Mouse (Mus musculus) myocyte (in vitro differentiated cells): Measurements from ENCODE around the gene Abca1.

Experiments
- CEBPB ChIP-seq: IDR thresholded peaks from 2 replicates; pipeline ENCODE4 v1.6.1; 2011; ENCODE audit warnings: mild to moderate bottlenecking, moderate library complexity; ENCODE audit not compliant: poor library complexity, insufficient read depth, severe bottlenecking
- E2F4 ChIP-seq: IDR thresholded peaks from one replicate; pipeline ENCODE4 v1.6.1; 2011; ENCODE audit warnings: mild to moderate bottlenecking, control low read depth, moderate library complexity; ENCODE audit not compliant: insufficient read depth
- MAX ChIP-seq: IDR thresholded peaks from one replicate; pipeline ENCODE4 v1.6.1; 2011; ENCODE audit warnings: low read depth, mild to moderate bottlenecking, control low read depth
- MYOD1 ChIP-seq, 3 experiments: IDR thresholded peaks; one replicate each; pipeline ENCODE4 v1.6.1; 2011; ENCODE audit warnings: control low read depth in 2 of 3, low read depth in 2 of 3, mild to moderate bottlenecking in 2 of 3, moderate library complexity in 1 of 3; ENCODE audit not compliant: insufficient read length in 2 of 3, control insufficient read depth in 1 of 3
- MYOG ChIP-seq, 3 experiments: IDR thresholded peaks; one replicate each; pipeline ENCODE4 v1.6.1; 2011; ENCODE audit warnings: control low read depth in 2 of 3, low read depth in 2 of 3, mild to moderate bottlenecking in 2 of 3; ENCODE audit not compliant: insufficient read length in 2 of 3, control insufficient read depth in 1 of 3, insufficient read depth in 1 of 3
- POLR2A ChIP-seq: IDR thresholded peaks from one replicate; pipeline ENCODE4 v1.6.1; 2011; ENCODE audit warnings: low read depth, mild to moderate bottlenecking, control low read depth, moderate library complexity; ENCODE audit not compliant: insufficient read length
- POLR2AphosphoS2 ChIP-seq: IDR thresholded peaks from one replicate; pipeline ENCODE4 v1.6.1; 2011; ENCODE audit warnings: low read depth, control low read depth; ENCODE audit not compliant: insufficient read length
- REST ChIP-seq: IDR thresholded peaks from one replicate; pipeline ENCODE4 v1.6.1; 2011; ENCODE audit warnings: mild to moderate bottlenecking, control low read depth, moderate library complexity; ENCODE audit not compliant: insufficient read depth, insufficient read length
- SRF ChIP-seq: IDR thresholded peaks from one replicate; pipeline ENCODE4 v1.6.1; 2011; ENCODE audit warnings: low read depth; ENCODE audit not compliant: control insufficient read depth, insufficient read length
- TCF12 ChIP-seq: IDR thresholded peaks from one replicate; pipeline ENCODE4 v1.6.1; 2011; ENCODE audit warnings: mild to moderate bottlenecking, control low read depth; ENCODE audit not compliant: poor library complexity, insufficient read depth, severe bottlenecking
- TCF3 ChIP-seq: IDR thresholded peaks from one replicate; pipeline ENCODE4 v1.6.1; 2011; ENCODE audit warnings: low read depth, control low read depth; ENCODE audit not compliant: insufficient read length
- USF1 ChIP-seq: IDR thresholded peaks from one replicate; pipeline ENCODE4 v1.6.1; 2011; ENCODE audit warnings: low read depth, mild to moderate bottlenecking, control low read depth, moderate library complexity

DNA sequence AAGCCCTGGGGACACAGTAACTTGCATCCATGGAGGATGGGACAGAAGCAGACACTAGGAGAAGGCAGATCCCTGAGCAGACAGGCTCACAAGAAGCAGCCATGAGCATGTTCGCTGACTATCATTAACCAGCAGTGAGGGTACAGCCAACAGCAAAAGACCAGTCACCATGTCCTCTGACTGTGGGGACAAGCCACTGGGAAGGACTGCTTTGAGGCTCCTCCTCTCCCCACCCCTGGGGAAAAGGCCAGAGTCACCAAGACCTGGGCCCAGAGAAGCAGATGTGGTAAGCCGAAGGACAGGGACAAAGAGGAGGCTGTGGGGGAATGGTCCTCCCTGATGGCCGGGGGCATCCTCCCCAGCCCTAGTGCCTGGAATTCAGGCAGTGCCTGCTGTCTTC is 37.4 kb downstream of the Abca1 start:
- TF ChIP-seq MYOG (IDR thresholded peaks at IDR 0.05; ENCODE audit: control insufficient read depth in 1 of 3, insufficient read depth in 1 of 3, insufficient read length in 2 of 3, low read depth in 2 of 3), result no peak
- TF ChIP-seq USF1, result no peak
- TF ChIP-seq CEBPB, result no peak
- TF ChIP-seq E2F4, result no peak
- TF ChIP-seq SRF, result no peak
- TF ChIP-seq POLR2A, result no peak
- TF ChIP-seq TCF12, result no peak
- no peak for TF ChIP-seq MYOD1 (IDR thresholded peaks at IDR 0.05; ENCODE audit: control insufficient read depth in 1 of 3, insufficient read length in 2 of 3, low read depth in 2 of 3)
- no peak for TF ChIP-seq MAX
- TF ChIP-seq POLR2AphosphoS2, result no peak
- no peak for TF ChIP-seq REST
- TF ChIP-seq TCF3, result no peak
